Mouse (Mus musculus) c-Kit-positive CD71-positive TER-119-negative erythroid progenitor cells, embryonic 14.5 days (primary cell): ENCODE results near the gene Mgrn1.
A peak's percentile ranks its signal among the peaks of the same experiment; 100 is the strongest.

Experiments used
- DNase-seq: peaks from one replicate; pipeline ENCODE4 v3.0.0-alpha.2; 2013; ENCODE audit warnings: low read depth

Gene Mgrn1

GRCm38 (mm10) chr16:4879101-4879707 lies 6.8 kb upstream of the Mgrn1 start:
- DNase-seq = no peak

- DNase-seq = peak; percentile 81
These were observed 6.3 kb upstream of the Mgrn1 start for GRCm38 (mm10) chr16:4879708-4880124.

GRCm38 (mm10) chr16:4880136-4880825 lies 5.8 kb upstream of the Mgrn1 start, which contains the start of gene Ubald1:
Gene Ubald1 (minus strand): TSS chr16:4880315.
- peak; percentile 98 for DNase-seq

GRCm38 (mm10) chr16:4881400-4882351 lies 4.4 kb upstream of the Mgrn1 start:
- no peak for DNase-seq

- DNase-seq = no peak
These were observed 1.1 kb upstream of the Mgrn1 start for GRCm38 (mm10) chr16:4884930-4885329.

- no peak for DNase-seq
These were observed 606 bp downstream of the Mgrn1 start for GRCm38 (mm10) chr16:4886690-4887020.

- DNase-seq = no peak
These were observed 4.2 kb downstream of the Mgrn1 start for GRCm38 (mm10) chr16:4890201-4890709.

- DNase-seq = no peak
These were observed 6.1 kb downstream of the Mgrn1 start for GRCm38 (mm10) chr16:4892171-4892570.

- DNase-seq = no peak
These were observed 8.3 kb downstream of the Mgrn1 start for GRCm38 (mm10) chr16:4894201-4894908.

- DNase-seq = no peak
These were observed 10.4 kb downstream of the Mgrn1 start for GRCm38 (mm10) chr16:4896249-4897027.

GRCm38 (mm10) chr16:4897146-4897730 lies 11.2 kb downstream of the Mgrn1 start:
- DNase-seq = no peak

GRCm38 (mm10) chr16:4898881-4899280 lies 12.8 kb downstream of the Mgrn1 start:
- DNase-seq = no peak

GRCm38 (mm10) chr16:4899711-4900110 lies 13.7 kb downstream of the Mgrn1 start:
- DNase-seq = no peak

GRCm38 (mm10) chr16:4901167-4901566 lies 15.1 kb downstream of the Mgrn1 start:
- no peak for DNase-seq

GRCm38 (mm10) chr16:4902390-4902789 lies 16.3 kb downstream of the Mgrn1 start:
- no peak for DNase-seq

GRCm38 (mm10) chr16:4903491-4904102 lies 17.5 kb downstream of the Mgrn1 start:
- no peak for DNase-seq

GRCm38 (mm10) chr16:4904878-4905277 lies 18.8 kb downstream of the Mgrn1 start:
- DNase-seq = no peak

GRCm38 (mm10) chr16:4905591-4905990 lies 19.5 kb downstream of the Mgrn1 start:
- no peak for DNase-seq

GRCm38 (mm10) chr16:4906559-4906958 lies 20.5 kb downstream of the Mgrn1 start:
- DNase-seq = no peak

GRCm38 (mm10) chr16:4907386-4907785 lies 21.3 kb downstream of the Mgrn1 start:
- no peak for DNase-seq
